Mouse (Mus musculus) frontal cortex, postnatal 25 days (tissue): ENCODE results near the gene Lrrc23.
A peak's percentile ranks its signal among the peaks of the same experiment; 100 is the strongest.
"Not testable (repeated sequence)": the region's sequence is repeated elsewhere in the genome, so short reads cannot be mapped to it uniquely, and the experiment has no call there.

Experiments
- DNase-seq, 2 experiments: peaks; one replicate each; pipeline ENCODE4 v3.0.0; 2022; ENCODE audit warnings: low spot score in 2 of 2

Gene Lrrc23

GRCm38 (mm10) chr6:124807986-124808357 lies 28.4 kb upstream of the Lrrc23 start:
- DNase-seq = no peak

GRCm38 (mm10) chr6:124807366-124807765 lies 27.8 kb upstream of the Lrrc23 start:
- DNase-seq = no peak

- DNase-seq = no peak
Measured at GRCm38 (mm10) chr6:124806446-124807140, 27.1 kb upstream of the Lrrc23 start.

GRCm38 (mm10) chr6:124805341-124806321 lies 26.1 kb upstream of the Lrrc23 start:
- DNase-seq = peak; percentile 89 to 97

GRCm38 (mm10) chr6:124804341-124804740 lies 24.8 kb upstream of the Lrrc23 start:
- DNase-seq = no peak

- not testable (repeated sequence) for DNase-seq
Measured at GRCm38 (mm10) chr6:124803691-124804090, 24.2 kb upstream of the Lrrc23 start.

GRCm38 (mm10) chr6:124803061-124803460 lies 23.5 kb upstream of the Lrrc23 start:
- no peak for DNase-seq

GRCm38 (mm10) chr6:124802400-124802799 lies 22.9 kb upstream of the Lrrc23 start:
- not testable (repeated sequence) for DNase-seq

- DNase-seq = no peak
Measured at GRCm38 (mm10) chr6:124796200-124796599, 16.7 kb upstream of the Lrrc23 start.

GRCm38 (mm10) chr6:124795781-124796180 lies 16.3 kb upstream of the Lrrc23 start:
- DNase-seq = no peak

- no peak for DNase-seq
Measured at GRCm38 (mm10) chr6:124791911-124792310, 12.4 kb upstream of the Lrrc23 start.

GRCm38 (mm10) chr6:124790121-124790520 lies 10.6 kb upstream of the Lrrc23 start:
- DNase-seq = no peak

- no peak for DNase-seq
Measured at GRCm38 (mm10) chr6:124789519-124789918, 10.0 kb upstream of the Lrrc23 start.

- no peak for DNase-seq
Measured at GRCm38 (mm10) chr6:124787722-124788121, 8.2 kb upstream of the Lrrc23 start.

GRCm38 (mm10) chr6:124786756-124787420 lies 7.4 kb upstream of the Lrrc23 start:
- DNase-seq = no peak

- no peak for DNase-seq
Measured at GRCm38 (mm10) chr6:124782436-124782835, 2.9 kb upstream of the Lrrc23 start.

- DNase-seq = no peak
Measured at GRCm38 (mm10) chr6:124780917-124781316, 1.4 kb upstream of the Lrrc23 start.

GRCm38 (mm10) chr6:124779984-124780416 lies 473 bp upstream of the Lrrc23 start:
- DNase-seq = no peak

GRCm38 (mm10) chr6:124770511-124770910 lies 9.0 kb downstream of the Lrrc23 start:
- DNase-seq = no peak

GRCm38 (mm10) chr6:124770013-124770412 lies 9.5 kb downstream of the Lrrc23 start:
- no peak for DNase-seq

GRCm38 (mm10) chr6:124769101-124769765 lies 10.3 kb downstream of the Lrrc23 start, which contains the start of gene Eno2:
Gene Eno2, minus strand, starts transcription at chr6:124769673.
- peak in 1 of 2 experiments; percentile 58 for DNase-seq

GRCm38 (mm10) chr6:124768704-124769044 lies 10.9 kb downstream of the Lrrc23 start:
- DNase-seq = no peak
